Mouse (Mus musculus): ENCODE results near the gene Vgll4. TPM values are rescaled to one million over a fixed set of nuclear protein-coding genes. Genes with fewer than 3 reads are reported as not detected.

Gene Vgll4
- polyA plus RNA-seq, 1 experiment from 2014 or later, result 66.2 TPM

- no peak for ATAC-seq
- WGBS, result 93% methylated on average over 5 of the region's 5 CpGs
- H3K4me3 ChIP-seq (replicated peaks), result no peak overlapping the region
These were observed 27.7 kb upstream of the Vgll4 start for GRCm38 (mm10) chr6:114997471-114997870.

GRCm38 (mm10) chr6:114996910-114997309 lies 27.1 kb upstream of the Vgll4 start:
- WGBS, result 85% methylated on average over 5 of the region's 5 CpGs
- H3K27ac ChIP-seq, result no peak overlapping the region
- H3K4me3 ChIP-seq (replicated peaks), result no peak overlapping the region
- H3K4me1 ChIP-seq (replicated peaks), result no peaks in the 10 kb centered on the region
- H3K36me3 ChIP-seq, result peaks cover 11% of the 10 kb centered on the region; the same call in 1 of the 2 replicates
- H3K9me3 ChIP-seq, result no peaks in the 10 kb centered on the region
- no peaks in the 10 kb centered on the region for H3K27me3 ChIP-seq
- no peak for ATAC-seq
- no peak overlapping the region for H3K9ac ChIP-seq (replicated peaks)
- no peak overlapping the region for H3K4me2 ChIP-seq (replicated peaks)

More at GRCm38 (mm10) chr6:114997471-114997870, 27.7 kb upstream of the Vgll4 start:
- Histone ChIP-seq H3K36me3 (peaks cover 11% of the 10 kb centered on the region; the same call in 1 of the 2 replicates), H3K27ac (no peak overlapping the region), H3K27me3 (no peaks in the 10 kb centered on the region), H3K4me2 (replicated peaks) (no peak overlapping the region), H3K9ac (replicated peaks) (no peak overlapping the region), H3K9me3 (no peaks in the 10 kb centered on the region), H3K4me1 (replicated peaks) (no peaks in the 10 kb centered on the region)

- Histone ChIP-seq H3K4me3 (replicated peaks) (no peak overlapping the region), H3K27ac (no peak overlapping the region)
- WGBS, result 95% methylated on average over 5 of the region's 5 CpGs
These were observed 24.3 kb upstream of the Vgll4 start for GRCm38 (mm10) chr6:114994079-114994478.

GRCm38 (mm10) chr6:114993659-114994058 lies 23.9 kb upstream of the Vgll4 start:
- Histone ChIP-seq H3K4me2 (replicated peaks) (no peak overlapping the region), H3K4me1 (replicated peaks) (no peaks in the 10 kb centered on the region), H3K36me3 (no peaks in the 10 kb centered on the region; the same call in 1 of the 2 replicates), H3K9me3 (no peaks in the 10 kb centered on the region), H3K27ac (no peak overlapping the region), H3K27me3 (no peaks in the 10 kb centered on the region), H3K9ac (replicated peaks) (no peak overlapping the region), H3K4me3 (replicated peaks) (no peak overlapping the region)
- 85% methylated on average over 8 of the region's 8 CpGs for WGBS
- ATAC-seq, result no peak

More at GRCm38 (mm10) chr6:114994079-114994478, 24.3 kb upstream of the Vgll4 start:
- no peaks in the 10 kb centered on the region for H3K4me1 ChIP-seq (replicated peaks)
- H3K4me2 ChIP-seq (replicated peaks), result no peak overlapping the region
- no peak for ATAC-seq
- no peaks in the 10 kb centered on the region; the same call in 1 of the 2 replicates for H3K36me3 ChIP-seq
- no peaks in the 10 kb centered on the region for H3K9me3 ChIP-seq
- no peak overlapping the region for H3K9ac ChIP-seq (replicated peaks)
- H3K27me3 ChIP-seq, result no peaks in the 10 kb centered on the region

GRCm38 (mm10) chr6:114991909-114992308 lies 22.1 kb upstream of the Vgll4 start:
- no peak for ATAC-seq
- no peak overlapping the region for H3K4me3 ChIP-seq (replicated peaks)
- H3K9me3 ChIP-seq, result no peaks in the 10 kb centered on the region
- no peaks in the 10 kb centered on the region; the same call in 1 of the 2 replicates for H3K36me3 ChIP-seq
- H3K4me1 ChIP-seq (replicated peaks), result no peaks in the 10 kb centered on the region
- no peaks in the 10 kb centered on the region for H3K27me3 ChIP-seq
- 87% methylated on average over 4 of the region's 4 CpGs for WGBS
- H3K27ac ChIP-seq, result no peak overlapping the region
- H3K9ac ChIP-seq (replicated peaks), result no peak overlapping the region
- no peak overlapping the region for H3K4me2 ChIP-seq (replicated peaks)

GRCm38 (mm10) chr6:114988619-114988980 lies 18.8 kb upstream of the Vgll4 start:
- H3K27ac ChIP-seq, result no peak overlapping the region
- H3K9ac ChIP-seq (replicated peaks), result no peak overlapping the region
- H3K36me3 ChIP-seq, result no peaks in the 10 kb centered on the region
- H3K27me3 ChIP-seq, result no peaks in the 10 kb centered on the region
- H3K4me1 ChIP-seq (replicated peaks), result no peaks in the 10 kb centered on the region
- no peak overlapping the region for H3K4me3 ChIP-seq (replicated peaks)
- H3K9me3 ChIP-seq, result no peaks in the 10 kb centered on the region
- ATAC-seq, result no peak
- no peak overlapping the region for H3K4me2 ChIP-seq (replicated peaks)
- 61% methylated on average over 3 of the region's 3 CpGs for WGBS

GRCm38 (mm10) chr6:114987966-114988618 lies 18.3 kb upstream of the Vgll4 start:
- Histone ChIP-seq H3K4me1 (replicated peaks) (no peaks in the 10 kb centered on the region), H3K36me3 (no peaks in the 10 kb centered on the region), H3K27me3 (no peaks in the 10 kb centered on the region), H3K9ac (replicated peaks) (no peak overlapping the region), H3K9me3 (no peaks in the 10 kb centered on the region), H3K4me3 (replicated peaks) (no peak overlapping the region), H3K4me2 (replicated peaks) (no peak overlapping the region), H3K27ac (no peak overlapping the region)
- no peak for ATAC-seq
- WGBS, result 74% methylated on average over 7 of the region's 7 CpGs

DNA sequence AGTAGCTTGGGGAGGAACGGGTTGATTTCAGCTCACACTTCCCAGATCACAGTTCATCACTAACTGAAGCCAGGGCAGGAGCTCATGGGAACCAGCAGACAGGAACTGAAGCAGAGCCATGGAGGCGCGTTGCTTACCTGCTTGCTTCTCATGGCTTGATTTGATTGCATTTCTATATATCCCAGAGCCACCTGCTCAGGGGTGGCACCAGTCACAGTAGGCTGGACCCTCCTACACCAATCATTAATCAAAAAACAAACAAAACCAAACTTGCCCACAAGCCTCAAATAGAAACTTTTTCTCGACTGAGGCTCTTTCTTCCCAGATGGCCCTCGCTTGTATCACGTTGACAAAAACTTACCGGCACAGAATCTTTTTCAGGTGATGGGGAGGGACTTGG lies 12.9 kb upstream of the Vgll4 start:
- H3K36me3 ChIP-seq, result no peaks in the 10 kb centered on the region
- H3K4me3 ChIP-seq (replicated peaks), result no peak overlapping the region
- H3K9ac ChIP-seq (replicated peaks), result no peak overlapping the region
- WGBS, result 89% methylated on average over 7 of the region's 7 CpGs
- H3K27me3 ChIP-seq, result no peaks in the 10 kb centered on the region
- H3K9me3 ChIP-seq, result no peaks in the 10 kb centered on the region
- ATAC-seq, result no peak
- H3K27ac ChIP-seq, result no peak overlapping the region
- H3K4me2 ChIP-seq (replicated peaks), result no peak overlapping the region
- H3K4me1 ChIP-seq (replicated peaks), result no peaks in the 10 kb centered on the region

DNA sequence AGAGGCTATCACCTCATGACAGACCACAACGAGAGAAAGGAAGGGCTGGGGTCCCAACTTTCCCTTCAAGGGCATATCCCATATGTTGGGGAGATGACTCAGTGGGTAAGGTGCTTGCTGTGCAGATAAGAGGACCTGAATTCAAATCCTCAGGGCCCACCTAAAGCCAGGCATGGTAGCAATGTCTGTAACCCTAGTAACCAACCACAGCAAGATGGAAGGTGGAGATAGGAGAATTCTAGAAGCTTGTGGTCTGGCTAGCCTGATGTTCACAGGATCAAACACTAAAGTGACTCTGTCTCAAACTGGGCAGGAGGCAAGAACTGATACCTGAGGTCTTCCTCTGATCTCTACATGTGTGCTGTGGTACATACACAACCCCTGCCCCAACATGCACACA lies 9.9 kb upstream of the Vgll4 start:
- no peak overlapping the region for H3K4me2 ChIP-seq (replicated peaks)
- WGBS, result 79% methylated on average over 1 of the region's 1 CpGs
- ATAC-seq, result no peak
- no peaks in the 10 kb centered on the region for H3K36me3 ChIP-seq
- no peaks in the 10 kb centered on the region for H3K4me1 ChIP-seq (replicated peaks)
- no peak overlapping the region for H3K9ac ChIP-seq (replicated peaks)
- no peaks in the 10 kb centered on the region for H3K27me3 ChIP-seq
- no peak overlapping the region for H3K27ac ChIP-seq
- H3K4me3 ChIP-seq (replicated peaks), result no peak overlapping the region
- H3K9me3 ChIP-seq, result no peaks in the 10 kb centered on the region

DNA sequence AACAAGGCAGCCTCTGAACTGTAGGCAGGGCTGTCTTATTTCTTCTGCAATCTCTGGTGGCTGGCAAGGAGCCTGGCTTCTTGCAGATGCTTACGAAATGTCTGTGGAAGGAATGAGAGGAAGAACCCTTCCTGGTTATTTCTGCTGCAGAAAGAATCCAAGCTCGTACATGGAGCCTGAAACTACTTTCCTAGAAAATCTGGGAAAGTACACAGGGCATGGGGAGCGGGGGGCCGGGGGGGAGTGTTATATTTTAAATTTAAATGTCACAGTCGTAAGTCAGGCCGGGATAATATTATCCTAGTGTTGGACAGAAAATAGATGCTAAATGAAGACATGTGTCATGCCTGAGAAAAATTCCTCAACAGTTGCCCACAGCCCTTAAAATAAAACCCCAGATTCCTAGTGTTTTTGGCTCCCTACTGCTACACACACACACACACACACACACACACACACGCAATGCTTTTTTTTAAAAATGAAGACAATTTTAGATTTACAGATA lies 7.2 kb upstream of the Vgll4 start:
- Histone ChIP-seq H3K27ac (no peak overlapping the region), H3K27me3 (0 out of 2 replicates have a peak, but pooled peaks cover 2% of the 10 kb centered on the region), H3K9ac (replicated peaks) (no peak overlapping the region), H3K4me2 (replicated peaks) (no peak overlapping the region), H3K4me3 (replicated peaks) (no peak overlapping the region), H3K4me1 (replicated peaks) (no peaks in the 10 kb centered on the region), H3K9me3 (no peaks in the 10 kb centered on the region), H3K36me3 (no peaks in the 10 kb centered on the region)
- ATAC-seq, result no peak
- 91% methylated on average over 7 of the region's 7 CpGs for WGBS

DNA sequence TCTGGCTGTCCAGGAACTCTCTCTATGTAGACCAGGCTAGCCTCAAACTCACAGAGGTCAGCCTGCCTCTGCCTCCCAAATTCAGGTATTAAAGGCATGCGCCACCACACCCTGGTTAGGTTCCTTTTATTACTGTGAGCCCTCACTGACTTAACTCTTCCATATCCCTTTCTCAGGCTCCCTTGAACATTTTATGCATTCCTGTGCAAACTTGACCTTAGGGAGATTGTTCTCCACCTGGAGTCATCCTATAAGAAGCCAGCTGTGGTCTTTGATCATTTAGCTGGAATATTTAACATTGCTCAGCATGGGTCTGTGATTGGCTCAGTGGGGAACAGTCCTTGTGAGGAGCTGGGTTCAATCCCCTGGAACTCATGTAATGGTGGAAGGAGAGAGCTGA lies 4.5 kb upstream of the Vgll4 start:
- peaks cover 10% of the 10 kb centered on the region for H3K27me3 ChIP-seq
- no peaks in the 10 kb centered on the region for H3K36me3 ChIP-seq
- WGBS, result 88% methylated on average over 1 of the region's 1 CpGs
- H3K27ac ChIP-seq, result no peak overlapping the region
- no peak overlapping the region for H3K4me2 ChIP-seq (replicated peaks)
- H3K4me3 ChIP-seq (replicated peaks), result no peak overlapping the region
- no peaks in the 10 kb centered on the region for H3K9me3 ChIP-seq
- no peak overlapping the region for H3K9ac ChIP-seq (replicated peaks)
- peaks cover 7% of the 10 kb centered on the region for H3K4me1 ChIP-seq (replicated peaks)
- no peak for ATAC-seq

DNA sequence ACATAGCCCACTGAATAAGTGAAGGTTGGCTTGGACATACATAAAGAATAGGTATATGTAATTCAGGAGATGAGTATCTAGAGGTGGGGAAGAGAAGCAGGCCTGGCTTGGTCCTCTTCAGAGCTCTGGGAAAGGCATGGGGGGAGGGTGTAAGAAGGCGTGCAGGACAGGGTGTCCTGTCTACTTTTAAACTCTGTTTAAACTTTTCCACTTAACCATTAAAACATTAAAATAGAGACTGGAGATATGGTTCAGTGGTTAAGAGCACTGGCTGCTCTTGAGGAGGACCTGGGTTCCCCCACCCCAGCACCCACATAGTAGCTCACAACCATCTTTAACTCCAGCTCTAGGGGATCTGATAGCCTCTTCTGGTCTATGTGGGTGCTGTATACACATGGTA lies 3.2 kb upstream of the Vgll4 start:
- Histone ChIP-seq H3K4me1 (replicated peaks) (peaks cover 15% of the 10 kb centered on the region), H3K27ac (no peak overlapping the region), H3K27me3 (peaks cover 20% of the 10 kb centered on the region), H3K9ac (replicated peaks) (no peak overlapping the region), H3K9me3 (no peaks in the 10 kb centered on the region), H3K36me3 (no peaks in the 10 kb centered on the region), H3K4me3 (replicated peaks) (no peak overlapping the region), H3K4me2 (replicated peaks) (no peak overlapping the region)
- 83% methylated on average over 1 of the region's 1 CpGs for WGBS
- no peak for ATAC-seq

- H3K27ac ChIP-seq, result no peak overlapping the region
- H3K36me3 ChIP-seq, result no peaks in the 10 kb centered on the region
- H3K4me2 ChIP-seq (replicated peaks), result no peak overlapping the region
- peaks cover 41% of the 10 kb centered on the region for H3K27me3 ChIP-seq
- H3K9ac ChIP-seq (replicated peaks), result no peak overlapping the region
- no peaks in the 10 kb centered on the region for H3K9me3 ChIP-seq
- no peak overlapping the region for H3K4me3 ChIP-seq (replicated peaks)
- WGBS, result 70% methylated on average over 5 of the region's 5 CpGs
- H3K4me1 ChIP-seq (replicated peaks), result peaks cover 15% of the 10 kb centered on the region
- ATAC-seq, result no peak
These were observed 1.1 kb upstream of the Vgll4 start for GRCm38 (mm10) chr6:114970895-114971294.
